Mouse (Mus musculus) kidney, embryonic 16.5 days (tissue): ENCODE results near the gene Txnrd2. TPM values are rescaled to one million over a fixed set of nuclear protein-coding genes. Genes with fewer than 3 reads are reported as not detected.

Experiments used
- ATAC-seq: fragments of 200-750 bp; cut with Nextera tagmentation; 2 replicates; pipeline ENCODE4 v1.8.0; 2017; ENCODE audit warnings: moderate TSS enrichment; ENCODE audit not compliant: low FRiP score, low TSS enrichment
- H3K27ac ChIP-seq: fragments of 300-500 bp; sonication (generic); 2 replicates; pipeline ENCODE4 v1.5.1; 2014; ENCODE audit warnings: low read length
- H3K27me3 ChIP-seq: fragments of 300-500 bp; sonication (generic); 2 replicates; pipeline ENCODE4 v1.6.1; 2014; ENCODE audit warnings: low read length, control low read depth, mixed read lengths; ENCODE audit not compliant: insufficient read depth
- H3K36me3 ChIP-seq: fragments of 300-500 bp; sonication (generic); 2 replicates; pipeline ENCODE4 v1.6.1; 2014; ENCODE audit warnings: low read length, control low read depth, mixed read lengths; ENCODE audit not compliant: insufficient read depth
- H3K4me1 ChIP-seq: fragments of 300-500 bp; sonication (generic); 2 replicates; pipeline ENCODE4 v1.6.1; 2014; ENCODE audit warnings: low read length, control low read depth, mixed read lengths; ENCODE audit not compliant: insufficient read depth
- H3K4me2 ChIP-seq: fragments of 300-500 bp; sonication (generic); replicated peaks from 2 replicates; pipeline ENCODE4 v1.6.1; 2014; ENCODE audit warnings: low read depth, low read length
- H3K4me3 ChIP-seq: fragments of 300-500 bp; sonication (generic); 2 replicates; pipeline ENCODE4 v1.5.1; 2014; ENCODE audit warnings: mild to moderate bottlenecking, low read length
- H3K9ac ChIP-seq: fragments of 300-500 bp; sonication (generic); replicated peaks from 2 replicates; pipeline ENCODE4 v1.6.1; 2014; ENCODE audit warnings: low read length
- H3K9me3 ChIP-seq: fragments of 300-500 bp; sonication (generic); 2 replicates; pipeline ENCODE4 v1.6.1; 2016; ENCODE audit warnings: low read length, control low read depth
- WGBS: fragments of 180-500 bp; shearing (Covaris S2); extraction: QIAGEN DNeasy Blood & Tissue Kit; methylation state at CpG from one replicate; pipeline ENCODE4 v1.1.7; 2014; 5-methylcytosine and 5-hydroxymethylcytosine counted together
- polyA plus RNA-seq: library from polyadenylated mRNA; unstranded; fragments of >200 nt; fragmentation: Nextera tagmentation; extraction: Ambion mirVana; gene quantifications from 2 replicates; pipeline ENCODE4 v1.2.1, GENCODE M21; 2015

Gene Txnrd2
- polyA plus RNA-seq, 1 experiment from 2014 or later = 35.2 TPM

DNA sequence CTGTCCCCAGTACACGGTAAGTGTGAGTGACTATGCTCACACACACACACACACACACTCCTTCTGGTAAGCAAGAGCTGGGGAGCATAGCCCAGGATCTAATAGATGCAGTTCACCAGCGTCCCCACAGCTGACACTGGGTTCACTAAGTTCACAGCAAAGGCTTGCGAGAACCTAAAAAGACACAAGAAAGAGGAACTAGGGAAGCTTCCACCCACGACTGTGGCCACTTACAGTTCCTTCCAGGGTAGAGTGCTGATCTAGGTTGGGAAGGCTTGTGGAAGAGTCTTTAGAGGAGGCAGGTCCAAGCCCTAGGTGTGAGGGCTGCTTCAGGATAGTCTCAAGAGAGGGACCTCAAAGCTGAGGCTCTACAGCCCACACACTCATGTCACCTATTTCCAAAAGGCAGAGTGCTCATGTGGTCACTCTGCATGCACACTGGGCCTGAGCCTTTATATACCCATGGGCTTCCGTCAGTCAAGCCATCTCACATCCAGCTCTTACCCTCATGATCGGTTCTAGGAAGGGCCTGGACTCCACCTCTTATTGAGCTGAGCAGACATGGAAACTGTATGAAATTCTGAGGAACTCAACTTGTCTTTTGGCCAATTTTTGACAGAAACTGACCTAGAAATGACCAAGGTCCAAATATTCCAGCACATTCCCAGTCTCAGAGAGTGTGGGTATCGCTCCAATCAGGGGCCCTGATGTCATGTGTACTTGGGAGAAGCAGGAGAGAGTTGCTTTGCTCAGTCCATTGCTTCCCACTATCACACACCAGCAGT, 13.0 kb upstream of the Txnrd2 start:
- H3K4me2 ChIP-seq = no peak overlapping the region
- WGBS = 91% methylated on average over 7 of the region's 7 CpGs
- no peak overlapping the region for H3K27ac ChIP-seq
- ATAC-seq = no peak
- H3K36me3 ChIP-seq = peaks cover 19% of the 10 kb centered on the region
- no peak overlapping the region for H3K9ac ChIP-seq
- no peaks in the 10 kb centered on the region for H3K9me3 ChIP-seq
- no peaks in the 10 kb centered on the region for H3K27me3 ChIP-seq
- no peak overlapping the region for H3K4me3 ChIP-seq
- H3K4me1 ChIP-seq = peaks cover 43% of the 10 kb centered on the region

DNA sequence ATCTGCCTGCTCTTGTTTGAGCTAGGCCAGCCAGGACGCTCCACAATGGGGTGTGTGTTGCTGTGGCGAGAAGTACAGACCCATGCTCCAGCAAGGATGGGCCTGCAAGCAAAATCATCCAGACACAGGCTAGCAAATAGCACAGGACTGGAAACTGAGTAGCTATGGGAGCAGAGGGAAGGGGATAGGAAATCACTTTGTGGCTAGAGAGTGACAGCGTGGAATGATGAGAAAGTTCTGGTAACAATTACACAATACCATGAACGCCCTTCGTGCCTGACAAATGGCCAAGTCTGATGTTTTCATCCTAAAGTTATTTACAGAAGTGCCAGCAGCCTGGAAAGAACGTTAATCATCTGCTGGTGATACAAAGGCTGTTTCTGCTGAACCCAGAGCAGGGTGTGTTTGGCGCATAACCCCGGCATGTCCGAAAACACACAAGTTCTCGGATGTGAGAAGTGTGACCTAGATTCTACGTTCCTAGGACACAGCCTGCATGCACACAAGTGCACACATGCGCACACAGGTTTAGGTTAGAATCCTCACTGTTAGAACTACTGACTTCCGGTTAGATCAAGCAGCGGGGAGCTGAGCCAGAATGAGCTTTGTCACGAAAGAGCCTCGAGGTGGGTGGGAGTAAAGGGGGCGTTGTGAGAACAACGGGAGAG, 10.0 kb upstream of the Txnrd2 start:
- H3K4me2 ChIP-seq = no peak overlapping the region
- peaks cover 8% of the 10 kb centered on the region for H3K36me3 ChIP-seq
- 45% methylated on average over 18 of the region's 18 CpGs for WGBS

DNA sequence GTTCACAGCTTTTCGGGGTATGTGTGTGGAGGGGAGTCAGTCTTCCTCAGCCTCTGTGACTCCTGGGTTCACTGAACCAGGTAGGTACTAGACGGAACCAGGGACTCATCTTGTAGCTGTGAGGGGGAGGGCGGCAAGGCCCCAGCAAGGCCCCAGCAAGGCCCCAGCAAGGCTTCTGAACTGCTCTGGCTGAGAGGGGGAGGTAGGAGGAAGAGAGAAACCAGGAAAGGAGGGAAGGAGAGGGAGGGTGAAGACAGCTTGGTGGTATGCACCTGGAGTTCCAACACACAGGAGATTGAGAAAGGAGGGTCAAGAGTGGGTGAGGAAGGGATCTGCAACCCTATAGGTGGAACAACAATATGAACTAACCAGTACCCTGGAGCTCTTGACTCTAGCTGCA, 9.3 kb upstream of the Txnrd2 start:
- H3K4me1 ChIP-seq = peaks cover 20% of the 10 kb centered on the region
- peaks cover 13% of the 10 kb centered on the region for H3K36me3 ChIP-seq
- ATAC-seq = no peak
- no peak overlapping the region for H3K4me2 ChIP-seq
- no peak overlapping the region for H3K4me3 ChIP-seq
- 40% methylated on average over 3 of the region's 3 CpGs for WGBS
- H3K9me3 ChIP-seq = no peaks in the 10 kb centered on the region
- H3K9ac ChIP-seq = peak overlapping the region; percentile 9; the same call in 1 of the 2 replicates
- peak overlapping the region; percentile 77 for H3K27ac ChIP-seq
- H3K27me3 ChIP-seq = no peaks in the 10 kb centered on the region

More for the DNA sequence above, 10.0 kb upstream of the Txnrd2 start:
- peak overlapping the region; percentile 77 for H3K27ac ChIP-seq
- H3K4me1 ChIP-seq = peaks cover 26% of the 10 kb centered on the region
- no peak overlapping the region for H3K4me3 ChIP-seq
- no peaks in the 10 kb centered on the region for H3K27me3 ChIP-seq
- H3K9ac ChIP-seq = peak overlapping the region; percentile 9; the same call in 1 of the 2 replicates
- H3K9me3 ChIP-seq = no peaks in the 10 kb centered on the region
- peak; percentile 24; the same call in 1 of the 2 replicates for ATAC-seq

DNA sequence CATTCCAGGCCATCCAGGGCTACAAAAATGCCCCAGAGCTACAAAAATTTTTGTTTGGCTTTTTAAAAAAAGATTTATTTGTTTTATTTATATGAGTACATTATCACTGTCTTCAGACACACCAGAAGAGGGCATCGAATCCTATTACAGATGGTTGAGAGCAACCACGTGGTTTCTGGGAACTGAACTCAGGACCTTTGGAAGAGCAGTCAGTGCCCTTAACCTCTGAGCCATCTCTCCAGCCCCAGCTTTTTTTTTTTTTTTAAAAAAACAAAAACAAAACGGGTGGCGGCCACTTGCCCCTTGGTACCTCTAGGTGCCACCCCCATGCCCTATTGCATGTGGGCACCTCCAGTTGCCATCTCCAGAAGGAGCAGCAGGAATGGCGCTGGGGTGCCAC, 8.7 kb upstream of the Txnrd2 start:
- Histone ChIP-seq H3K4me1 (peaks cover 16% of the 10 kb centered on the region), H3K4me2 (no peak overlapping the region), H3K36me3 (peaks cover 13% of the 10 kb centered on the region), H3K9me3 (no peaks in the 10 kb centered on the region), H3K9ac (no peak overlapping the region), H3K27ac (no peak overlapping the region), H3K4me3 (no peak overlapping the region), H3K27me3 (no peaks in the 10 kb centered on the region)
- 86% methylated on average over 5 of the region's 5 CpGs for WGBS
- no peak for ATAC-seq

DNA sequence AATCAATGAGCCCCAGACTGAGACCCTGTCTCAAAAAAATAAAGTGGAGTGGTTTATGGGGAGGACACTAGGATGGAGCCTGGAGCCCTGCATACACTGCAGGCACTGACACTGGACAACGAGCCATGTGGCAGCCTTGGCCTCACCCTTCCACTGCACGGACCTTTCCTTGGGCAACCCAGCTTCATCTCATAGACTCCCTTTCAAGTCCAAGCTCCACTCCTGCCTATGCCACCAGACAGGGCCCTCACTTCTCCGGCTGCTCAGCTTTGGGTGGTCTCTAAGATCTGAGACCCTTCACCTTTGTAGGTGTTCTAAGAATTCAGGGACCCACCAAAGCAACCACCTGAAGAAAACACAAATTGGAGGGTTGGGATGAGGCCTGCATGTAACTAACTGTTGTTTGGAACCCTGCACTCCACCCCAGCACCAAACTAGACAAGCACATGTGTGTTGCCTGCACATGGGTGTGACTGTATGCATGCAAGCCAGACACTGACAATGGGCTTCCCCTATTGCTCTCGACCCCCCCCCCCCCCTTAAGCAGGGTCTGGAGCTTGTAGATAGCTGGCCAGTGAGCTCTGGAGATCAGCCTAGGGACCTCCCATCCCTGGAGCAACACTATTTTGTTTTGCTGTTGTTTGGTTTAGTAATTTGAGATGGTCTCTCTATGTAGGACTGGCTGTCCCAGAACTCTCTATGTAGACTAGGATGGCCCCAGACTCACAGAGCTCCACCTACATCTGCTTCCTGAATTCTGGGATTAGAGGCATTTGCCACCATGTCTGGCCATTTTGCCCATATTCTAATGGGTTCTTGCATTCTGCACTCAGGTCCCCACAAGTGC, 7.2 kb upstream of the Txnrd2 start:
- no peaks in the 10 kb centered on the region for H3K27me3 ChIP-seq
- H3K4me1 ChIP-seq = peaks cover 25% of the 10 kb centered on the region
- H3K9ac ChIP-seq = no peak overlapping the region
- no peaks in the 10 kb centered on the region for H3K9me3 ChIP-seq
- no peak; the same call in 1 of the 2 replicates for ATAC-seq
- H3K4me3 ChIP-seq = no peak overlapping the region
- peaks cover 10% of the 10 kb centered on the region for H3K36me3 ChIP-seq
- no peak overlapping the region for H3K27ac ChIP-seq
- H3K4me2 ChIP-seq = no peak overlapping the region
- WGBS = 91% methylated on average over 4 of the region's 4 CpGs

DNA sequence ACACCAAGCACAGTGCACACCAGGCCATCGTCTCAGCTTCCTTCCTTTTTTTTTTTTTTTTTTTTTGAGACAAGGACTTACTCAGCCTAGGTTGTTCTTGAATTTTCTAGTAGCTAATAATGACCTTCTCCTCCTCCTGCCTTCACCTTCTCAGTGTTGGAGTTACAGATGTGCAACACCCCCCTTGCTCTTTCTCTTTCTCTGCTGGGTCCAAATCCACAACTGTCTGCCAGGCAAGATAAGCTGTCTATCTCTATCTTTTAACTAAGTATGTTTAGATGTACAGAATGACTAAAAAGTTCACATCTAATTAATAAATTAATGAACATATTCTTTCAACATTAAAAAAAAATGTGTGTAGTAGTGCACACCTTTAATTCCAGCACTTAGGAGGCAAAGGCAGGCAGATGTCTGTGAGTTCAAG, 6.6 kb upstream of the Txnrd2 start:
- no peak for ATAC-seq
- Histone ChIP-seq H3K4me2 (no peak overlapping the region), H3K9me3 (no peaks in the 10 kb centered on the region), H3K4me1 (peaks cover 32% of the 10 kb centered on the region), H3K27me3 (no peaks in the 10 kb centered on the region), H3K9ac (no peak overlapping the region), H3K36me3 (peaks cover 10% of the 10 kb centered on the region), H3K27ac (no peak overlapping the region), H3K4me3 (no peak overlapping the region)
- WGBS = 82% methylated on average over 1 of the region's 1 CpGs

DNA sequence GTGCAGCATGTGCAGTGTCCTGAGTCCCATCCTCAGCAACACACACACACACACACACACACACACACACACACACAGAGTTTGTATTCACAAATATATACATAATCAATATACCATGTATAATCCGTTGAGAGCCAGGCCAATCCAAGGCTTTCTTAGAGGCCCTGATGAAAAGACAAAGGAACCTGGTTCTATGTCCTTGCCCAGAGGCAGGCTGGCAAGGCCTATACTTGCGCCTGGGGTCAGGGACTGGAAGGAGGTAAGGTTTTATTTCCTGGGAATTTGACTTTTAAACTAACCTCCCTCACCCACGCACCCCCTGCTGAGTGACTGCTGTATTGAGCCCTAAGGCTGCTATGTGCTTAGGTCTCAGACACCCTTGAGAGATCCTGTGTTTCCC, 5.6 kb upstream of the Txnrd2 start:
- Histone ChIP-seq H3K4me3 (no peak overlapping the region), H3K27ac (no peak overlapping the region), H3K9ac (no peak overlapping the region), H3K36me3 (peaks cover 6% of the 10 kb centered on the region), H3K9me3 (no peaks in the 10 kb centered on the region), H3K4me1 (peaks cover 39% of the 10 kb centered on the region), H3K27me3 (no peaks in the 10 kb centered on the region), H3K4me2 (no peak overlapping the region)
- 69% methylated on average over 3 of the region's 3 CpGs for WGBS
- ATAC-seq = no peak

DNA sequence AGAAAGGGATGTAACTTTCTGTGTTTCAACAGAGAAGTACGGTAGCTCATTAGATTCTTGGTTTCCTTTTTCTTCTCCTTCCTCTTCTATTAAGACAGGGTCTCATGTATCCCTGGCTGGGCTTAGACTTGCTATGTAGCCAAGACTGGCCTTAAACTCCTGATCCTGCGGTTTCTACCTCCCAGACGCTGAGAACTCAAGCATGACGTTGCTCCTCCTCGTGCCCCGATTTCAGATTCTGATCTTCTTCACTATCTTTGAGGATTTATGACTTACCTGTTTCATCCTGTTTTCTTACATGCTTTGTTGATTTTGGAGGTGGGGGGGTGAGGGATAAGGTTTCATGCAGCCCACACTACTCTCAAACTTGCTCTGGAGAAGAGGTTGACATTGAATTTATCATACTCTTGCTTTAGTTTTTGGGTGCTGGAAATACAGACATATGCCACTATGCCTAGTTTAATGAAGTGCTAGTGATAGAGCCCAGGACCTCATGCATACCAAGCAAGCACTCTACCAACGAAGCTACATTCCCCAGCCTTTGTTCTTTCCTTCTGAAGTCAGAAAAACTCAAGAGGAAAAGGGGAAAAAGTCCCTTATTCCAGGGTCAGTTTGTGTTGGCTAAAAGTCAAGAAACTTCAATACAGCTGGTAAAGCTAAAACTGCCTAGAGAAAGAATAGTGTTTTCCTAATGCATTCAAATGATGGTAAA, 2.8 kb upstream of the Txnrd2 start:
- peak overlapping the region; percentile 63 for H3K27ac ChIP-seq
- no peaks in the 10 kb centered on the region for H3K9me3 ChIP-seq
- 30% methylated on average over 7 of the region's 7 CpGs for WGBS
- peaks cover 35% of the 10 kb centered on the region for H3K4me1 ChIP-seq
- peaks cover 5% of the 10 kb centered on the region for H3K36me3 ChIP-seq
- no peak overlapping the region for H3K4me2 ChIP-seq
- no peak for ATAC-seq
- no peak overlapping the region for H3K4me3 ChIP-seq
- H3K9ac ChIP-seq = no peak overlapping the region; the same call in 1 of the 2 replicates
- H3K27me3 ChIP-seq = no peaks in the 10 kb centered on the region

DNA sequence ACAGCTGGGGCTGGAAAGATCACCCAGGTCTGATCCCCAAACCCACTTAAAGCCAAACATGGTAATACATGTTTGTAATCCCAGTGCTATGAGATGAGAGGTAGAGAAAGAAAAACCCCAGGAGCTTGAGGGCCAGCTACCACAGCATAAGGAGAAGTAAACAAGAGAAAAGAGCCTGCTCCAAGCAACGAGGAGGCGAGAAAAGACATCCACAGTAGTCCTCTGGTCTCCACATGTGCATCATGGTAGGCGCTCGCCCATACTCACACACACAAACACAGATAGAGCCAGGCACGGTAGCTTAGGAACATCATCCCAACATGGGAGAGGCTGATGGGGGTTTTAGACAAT, 2.3 kb upstream of the Txnrd2 start:
- Histone ChIP-seq H3K9me3 (no peaks in the 10 kb centered on the region), H3K36me3 (peaks cover 5% of the 10 kb centered on the region), H3K4me1 (peaks cover 35% of the 10 kb centered on the region), H3K27ac (peak overlapping the region; percentile 63), H3K27me3 (no peaks in the 10 kb centered on the region), H3K9ac (no peak overlapping the region; the same call in 1 of the 2 replicates), H3K4me3 (no peak overlapping the region), H3K4me2 (no peak overlapping the region; the same call in 1 of the 2 replicates)
- WGBS = 82% methylated on average over 5 of the region's 5 CpGs
- ATAC-seq = no peak
